Mouse (Mus musculus) layer of hippocampus, postnatal 10 days (tissue): ENCODE measurements around the gene Rassf7. TPM values are rescaled to one million over a fixed set of nuclear protein-coding genes. Genes with fewer than 3 reads are reported as not detected.

Source experiments
- microRNA-seq, 2 experiments: library from miRNA; unstranded; fragments of <30 nt; microRNA quantifications; one replicate each; pipeline ENCODE4 v1.2.0; 2021
- total RNA-seq, 2 experiments: library from RNA; stranded (reverse); gene quantifications; 2 replicates each; pipeline ENCODE4 v1.2.3; 2021

The Rassf7 gene
- total RNA-seq, 2 experiments from 2014 or later = 1.6 to 1.7 TPM

Small RNA genes within 50 kb of the gene (microRNA-seq; reads per million reads assigned to microRNA genes)
- gene Mir210 = 144 to 163 reads per million in 2 experiments

Other genes starting within 250 kb of the Rassf7 start
- gene Ifitm1, start 248.6 kb upstream of the Rassf7 start, total RNA-seq = 1 to 10 TPM; 3.6 to 5.5 TPM
- gene Ifitm3, start 205.1 kb upstream of the Rassf7 start, total RNA-seq = 10 to 100 TPM; 13.0 TPM
- not detected for gene Ifitm6, start 197.9 kb upstream of the Rassf7 start, total RNA-seq
- not detected for gene Gm17387, start 186.7 kb upstream of the Rassf7 start, total RNA-seq
- gene B4galnt4, start 154.8 kb upstream of the Rassf7 start, total RNA-seq = 100 to 1,000 TPM; 103 to 123 TPM
- gene Pkp3, start 137.6 kb upstream of the Rassf7 start, total RNA-seq = not detected
- 1 to 10 TPM; 2.1 to 2.5 TPM for gene Sigirr, start 115.3 kb upstream of the Rassf7 start, total RNA-seq
- gene Ano9, start 98.1 kb upstream of the Rassf7 start, total RNA-seq = not detected
- gene Ptdss2, start 93.5 kb upstream of the Rassf7 start, total RNA-seq = 10 to 100 TPM; 47.9 to 68.4 TPM
- 10 to 100 TPM; 29.7 to 32.4 TPM for gene Rnh1, start 43.0 kb upstream of the Rassf7 start, total RNA-seq
- 100 to 1,000 TPM; 210 to 243 TPM for gene Hras, start 21.9 kb upstream of the Rassf7 start, total RNA-seq
- gene Lrrc56, start 21.7 kb upstream of the Rassf7 start, total RNA-seq = 1 to 10 TPM; 5.0 to 5.8 TPM
- not detected for gene Lmntd2, start 1.8 kb upstream of the Rassf7 start, total RNA-seq
- 10 to 100 TPM; 71.6 to 72.7 TPM for gene Phrf1, start 12.9 kb downstream of the Rassf7 start, total RNA-seq
- gene Irf7, start 50.6 kb downstream of the Rassf7 start, total RNA-seq = under 1 TPM; 0.29 to 0.64 TPM
- not detected for gene Cdhr5, start 60.9 kb downstream of the Rassf7 start, total RNA-seq
- gene Sct, start 63.3 kb downstream of the Rassf7 start, total RNA-seq = under 1 TPM in 1 of 2 experiments, not detected in 1; 0.76 TPM
- under 1 TPM; 0.45 to 0.55 TPM for gene Drd4, start 76.1 kb downstream of the Rassf7 start, total RNA-seq
- 100 to 1,000 TPM; 220 to 227 TPM for gene Deaf1, start 111.8 kb downstream of the Rassf7 start, total RNA-seq
- 10 to 100 TPM; 25.7 to 29.8 TPM for gene Tmem80, start 111.9 kb downstream of the Rassf7 start, total RNA-seq
- 1 to 10 TPM; 2.3 to 2.4 TPM for gene Eps8l2, start 123.0 kb downstream of the Rassf7 start, total RNA-seq
- gene Taldo1, start 176.3 kb downstream of the Rassf7 start, total RNA-seq = 100 to 1,000 TPM; 115 to 126 TPM
- 10 to 100 TPM; 34.4 to 39.3 TPM for gene Gatd1, start 198.3 kb downstream of the Rassf7 start, total RNA-seq
- 100 to 1,000 TPM; 259 to 281 TPM for gene Cend1, start 213.6 kb downstream of the Rassf7 start, total RNA-seq
- 100 to 1,000 TPM; 281 to 341 TPM for gene Slc25a22, start 222.0 kb downstream of the Rassf7 start, total RNA-seq
- gene Pidd1, start 228.2 kb downstream of the Rassf7 start, total RNA-seq = 1 to 10 TPM; 2.1 to 3.8 TPM
- 100 to 1,000 TPM; 648 to 721 TPM for gene Rplp2, start 231.5 kb downstream of the Rassf7 start, total RNA-seq
- 10 to 100 TPM; 18.7 to 23.4 TPM for gene Pnpla2, start 239.3 kb downstream of the Rassf7 start, total RNA-seq
- gene Cracr2b, start 245.2 kb downstream of the Rassf7 start, total RNA-seq = 1 to 10 TPM; 4.6 to 7.2 TPM